Mouse (Mus musculus) forebrain, embryonic 15.5 days (tissue): ENCODE results near the gene Il16. TPM values are rescaled to one million over a fixed set of nuclear protein-coding genes. Genes with fewer than 3 reads are reported as not detected.

Experiments
- ATAC-seq: fragments of 200-750 bp; cut with Nextera tagmentation; replicated peaks from 2 replicates; pipeline ENCODE4 v1.8.0; 2017; ENCODE audit warnings: mild to moderate bottlenecking, moderate TSS enrichment, moderate library complexity
- H3K27ac ChIP-seq: fragments of 300-500 bp; sonication (generic); replicated peaks from 2 replicates; pipeline ENCODE4 v1.5.1; 2015; ENCODE audit warnings: mild to moderate bottlenecking, inconsistent platforms
- H3K27me3 ChIP-seq: fragments of 300-500 bp; sonication (generic); 2 replicates; pipeline ENCODE4 v1.6.1; 2015; ENCODE audit warnings: inconsistent platforms
- H3K36me3 ChIP-seq: fragments of 300-500 bp; sonication (generic); 2 replicates; pipeline ENCODE4 v1.6.1; 2015; ENCODE audit warnings: mild to moderate bottlenecking, inconsistent platforms
- H3K4me1 ChIP-seq: fragments of 300-500 bp; sonication (generic); 2 replicates; pipeline ENCODE4 v1.6.1; 2015; ENCODE audit warnings: inconsistent platforms
- H3K4me2 ChIP-seq: fragments of 300-500 bp; sonication (generic); replicated peaks from 2 replicates; pipeline ENCODE4 v1.6.1; 2015; ENCODE audit warnings: mild to moderate bottlenecking, inconsistent platforms
- H3K4me3 ChIP-seq: fragments of 300-500 bp; sonication (generic); 2 replicates; pipeline ENCODE4 v1.5.1; 2015; ENCODE audit warnings: mild to moderate bottlenecking, inconsistent platforms
- H3K9ac ChIP-seq: fragments of 300-500 bp; sonication (generic); replicated peaks from 2 replicates; pipeline ENCODE4 v1.6.1; 2015; ENCODE audit warnings: mild to moderate bottlenecking, inconsistent platforms
- H3K9me3 ChIP-seq: fragments of 300-500 bp; sonication (generic); 2 replicates; pipeline ENCODE4 v1.6.1; 2016; ENCODE audit warnings: inconsistent platforms
- WGBS: fragments of 180-500 bp; shearing (Covaris S2); methylation state at CpG from one replicate; pipeline ENCODE4 v1.1.7; 2015; ENCODE audit warnings: mixed read lengths; 5-methylcytosine and 5-hydroxymethylcytosine counted together
- polyA plus RNA-seq: library from polyadenylated mRNA; unstranded; fragments of >200 nt; fragmentation: Nextera tagmentation; extraction: Ambion mirVana; gene quantifications from 2 replicates; pipeline ENCODE4 v1.2.1, GENCODE M21; 2015

The Il16 gene
- polyA plus RNA-seq, 1 experiment from 2014 or later, result 1.0 TPM

- Histone ChIP-seq H3K27ac (no peak overlapping the region), H3K4me3 (no peak overlapping the region), H3K4me2 (no peak overlapping the region), H3K36me3 (no peaks in the 10 kb centered on the region), H3K4me1 (no peaks in the 10 kb centered on the region), H3K27me3 (no peaks in the 10 kb centered on the region), H3K9me3 (no peaks in the 10 kb centered on the region), H3K9ac (no peak overlapping the region)
- 95% methylated on average over 4 of the region's 4 CpGs for WGBS
- ATAC-seq, result no peak
Measured at GRCm38 (mm10) chr7:83609891-83610290, 135.6 kb downstream of the Il16 start.

GRCm38 (mm10) chr7:83606796-83607195, 138.7 kb downstream of the Il16 start:
- H3K4me2 ChIP-seq, result no peak overlapping the region
- WGBS, result 92% methylated on average over 2 of the region's 2 CpGs
- H3K4me3 ChIP-seq, result no peak overlapping the region
- no peak for ATAC-seq
- no peaks in the 10 kb centered on the region for H3K9me3 ChIP-seq
- no peaks in the 10 kb centered on the region for H3K4me1 ChIP-seq
- no peak overlapping the region for H3K27ac ChIP-seq
- no peak overlapping the region for H3K9ac ChIP-seq
- no peaks in the 10 kb centered on the region for H3K27me3 ChIP-seq
- no peaks in the 10 kb centered on the region for H3K36me3 ChIP-seq

GRCm38 (mm10) chr7:83604180-83604944, 141.2 kb downstream of the Il16 start:
- H3K9ac ChIP-seq, result no peak overlapping the region
- H3K9me3 ChIP-seq, result no peaks in the 10 kb centered on the region
- H3K4me1 ChIP-seq, result no peaks in the 10 kb centered on the region
- no peak overlapping the region for H3K27ac ChIP-seq
- H3K36me3 ChIP-seq, result no peaks in the 10 kb centered on the region
- H3K4me2 ChIP-seq, result no peak overlapping the region
- no peaks in the 10 kb centered on the region for H3K27me3 ChIP-seq
- WGBS, result 92% methylated on average over 7 of the region's 7 CpGs
- no peak overlapping the region for H3K4me3 ChIP-seq
- no peak for ATAC-seq

- Histone ChIP-seq H3K9me3 (no peaks in the 10 kb centered on the region), H3K4me3 (no peak overlapping the region), H3K27me3 (no peaks in the 10 kb centered on the region), H3K27ac (no peak overlapping the region), H3K4me1 (no peaks in the 10 kb centered on the region), H3K9ac (no peak overlapping the region), H3K4me2 (no peak overlapping the region), H3K36me3 (no peaks in the 10 kb centered on the region)
- 63% methylated on average over 8 of the region's 8 CpGs for WGBS
- no peak for ATAC-seq
Measured at GRCm38 (mm10) chr7:83599913-83600286, 145.6 kb downstream of the Il16 start.

GRCm38 (mm10) chr7:83598997-83599912, 146.3 kb downstream of the Il16 start:
- no peak overlapping the region for H3K9ac ChIP-seq

GRCm38 (mm10) chr7:83597063-83597462, 148.5 kb downstream of the Il16 start:
- WGBS, result 91% methylated on average over 3 of the region's 3 CpGs
- Histone ChIP-seq H3K27me3 (no peaks in the 10 kb centered on the region), H3K36me3 (no peaks in the 10 kb centered on the region), H3K4me1 (no peaks in the 10 kb centered on the region), H3K27ac (no peak overlapping the region), H3K4me2 (no peak overlapping the region), H3K9ac (no peak overlapping the region), H3K9me3 (no peaks in the 10 kb centered on the region), H3K4me3 (no peak overlapping the region)
- ATAC-seq, result no peak

More at GRCm38 (mm10) chr7:83598997-83599912, 146.3 kb downstream of the Il16 start:
- H3K4me3 ChIP-seq, result no peak overlapping the region
- no peaks in the 10 kb centered on the region for H3K27me3 ChIP-seq
- no peak for ATAC-seq
- 91% methylated on average over 13 of the region's 13 CpGs for WGBS
- no peaks in the 10 kb centered on the region for H3K4me1 ChIP-seq
- H3K9me3 ChIP-seq, result no peaks in the 10 kb centered on the region
- H3K27ac ChIP-seq, result no peak overlapping the region
- no peak overlapping the region for H3K4me2 ChIP-seq
- H3K36me3 ChIP-seq, result no peaks in the 10 kb centered on the region

- no peak overlapping the region for H3K4me3 ChIP-seq
- no peak for ATAC-seq
- no peak overlapping the region for H3K9ac ChIP-seq
- no peaks in the 10 kb centered on the region for H3K27me3 ChIP-seq
- H3K9me3 ChIP-seq, result no peaks in the 10 kb centered on the region
- no peak overlapping the region for H3K27ac ChIP-seq
- no peak overlapping the region for H3K4me2 ChIP-seq
- WGBS, result 61% methylated on average over 3 of the region's 3 CpGs
- H3K36me3 ChIP-seq, result no peaks in the 10 kb centered on the region
- no peaks in the 10 kb centered on the region for H3K4me1 ChIP-seq
Measured at GRCm38 (mm10) chr7:83594056-83594455, 151.5 kb downstream of the Il16 start.

Other genes with a start within 250 kb of the Il16 start
- 0.28 and 0.50 TPM in 2 replicates for gene Tmc3, start 160.8 kb downstream of the Il16 start, polyA plus RNA-seq
- gene Stard5, start 113.8 kb downstream of the Il16 start, polyA plus RNA-seq, result 6.8 and 6.9 TPM in 2 replicates
- gene Cfap161, start 49.2 kb upstream of the Il16 start, polyA plus RNA-seq, result 0.82 and 1.5 TPM in 2 replicates
- gene Tlnrd1, start 138.6 kb upstream of the Il16 start, polyA plus RNA-seq, result 6.8 and 7.8 TPM in 2 replicates
- 67.4 and 73.2 TPM in 2 replicates for gene Mesd, start 138.7 kb upstream of the Il16 start, polyA plus RNA-seq